Mouse (Mus musculus): Measurements from ENCODE around the gene Gpr37. TPM values are rescaled to one million over a fixed set of nuclear protein-coding genes. Genes with fewer than 3 reads are reported as not detected.
A peak's percentile ranks its signal among the peaks of the same experiment; 100 is the strongest.

Gene Gpr37
- polyA plus RNA-seq (2015; fragmentation: Nextera tagmentation; extraction: Ambion mirVana) = 4.2 and 4.5 TPM in 2 replicates

DNA sequence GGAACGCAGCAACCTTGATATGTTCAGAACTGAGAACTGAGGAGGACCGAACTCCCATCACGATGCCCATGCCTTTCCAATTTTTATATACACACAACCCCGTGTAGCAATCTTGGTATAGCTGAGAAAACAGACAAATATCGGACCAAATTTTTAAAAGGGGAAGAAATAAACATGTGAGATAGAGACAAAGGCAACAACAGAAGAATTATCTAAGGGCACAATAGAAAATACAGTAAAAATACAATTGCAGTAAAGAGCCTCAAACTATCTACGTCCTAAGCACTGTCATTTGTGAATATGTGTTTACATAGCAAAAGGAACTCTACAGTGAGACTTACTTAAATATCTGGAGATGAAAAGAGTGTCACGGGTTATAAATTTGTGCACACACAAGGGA is at the start of gene Gpr37:
Gene Gpr37, minus strand, starts transcription at position 101 of the 400 bp plus-strand sequence.
- Histone ChIP-seq H3K4me3 (peak within 1 kb of the TSS; percentile 53), H3K9ac (peak within 1 kb of the TSS; percentile 45), H3K27ac (peak within 1 kb of the TSS; percentile 77), H3K4me2 (peak within 1 kb of the TSS; percentile 75), H3K36me3 (replicated peaks) (no peaks in the 10 kb centered on the region), H3K4me1 (peaks cover 10% of the 10 kb centered on the region), H3K27me3 (replicated peaks) (no peaks in the 10 kb centered on the region), H3K9me3 (no peaks in the 10 kb centered on the region)
- no peak for ATAC-seq (replicated peaks)
- WGBS = 29% methylated on average over 7 of the region's 7 CpGs

DNA sequence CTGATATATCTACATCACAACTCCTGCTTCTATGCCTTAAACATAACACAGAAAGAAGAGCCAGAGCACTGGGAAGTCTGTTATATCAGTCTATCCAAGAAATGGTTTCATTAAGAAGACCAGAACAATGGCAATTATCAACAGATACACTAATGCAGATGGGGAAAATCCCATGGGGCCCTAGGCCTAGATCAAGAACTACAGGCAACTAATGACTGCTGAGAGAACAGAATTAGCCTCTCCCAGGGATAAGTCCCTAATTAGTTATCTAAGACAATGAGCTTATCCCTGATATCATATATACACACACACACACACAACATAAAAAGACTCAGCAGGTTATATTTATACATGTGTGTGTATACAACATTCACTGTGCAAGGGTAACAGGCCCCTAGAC is 46.0 kb upstream of the Gpr37 start:
- Histone ChIP-seq H3K36me3 (replicated peaks) (no peaks in the 10 kb centered on the region), H3K4me2 (no peak overlapping the region)

GRCm38 (mm10) chr6:25726560-25726959 is 36.0 kb upstream of the Gpr37 start:
- H3K9ac ChIP-seq = no peak overlapping the region
- no peak overlapping the region for H3K4me3 ChIP-seq
- no peak for ATAC-seq (replicated peaks)
- H3K27ac ChIP-seq = no peak overlapping the region
- 84% methylated on average over 1 of the region's 1 CpGs for WGBS
- no peaks in the 10 kb centered on the region for H3K9me3 ChIP-seq
- H3K27me3 ChIP-seq (replicated peaks) = no peaks in the 10 kb centered on the region
- no peak overlapping the region for H3K4me2 ChIP-seq
- H3K4me1 ChIP-seq = no peaks in the 10 kb centered on the region
- no peaks in the 10 kb centered on the region for H3K36me3 ChIP-seq (replicated peaks)

More for the DNA sequence above, 46.0 kb upstream of the Gpr37 start:
- H3K27me3 ChIP-seq (replicated peaks) = no peaks in the 10 kb centered on the region
- no peak overlapping the region for H3K4me3 ChIP-seq
- no peaks in the 10 kb centered on the region for H3K9me3 ChIP-seq
- ATAC-seq (replicated peaks) = no peak
- no peak overlapping the region for H3K9ac ChIP-seq
- H3K27ac ChIP-seq = no peak overlapping the region
- H3K4me1 ChIP-seq = no peaks in the 10 kb centered on the region

DNA sequence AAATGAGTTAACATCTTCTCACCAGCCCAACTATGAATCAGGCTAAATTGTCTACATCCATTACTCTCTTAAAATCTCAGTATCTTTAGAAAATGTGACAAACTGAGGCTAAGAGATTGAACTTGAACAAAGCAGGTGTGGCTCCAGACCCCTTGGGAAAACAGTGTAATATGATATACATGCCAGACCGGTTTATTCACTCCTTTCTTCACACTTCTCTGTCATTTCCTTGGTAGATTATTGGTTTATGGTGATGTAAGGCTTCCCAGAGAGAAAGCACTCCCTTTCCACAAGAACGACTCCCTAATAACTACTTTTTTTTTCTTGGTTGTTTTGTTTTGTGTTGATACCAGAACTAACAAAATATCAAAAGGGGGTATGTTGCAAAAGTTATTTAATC is 20.1 kb upstream of the Gpr37 start:
- 46% methylated on average over 2 of the region's 2 CpGs for WGBS
- H3K9me3 ChIP-seq = no peaks in the 10 kb centered on the region

GRCm38 (mm10) chr6:25709250-25709895 is 18.8 kb upstream of the Gpr37 start:
- Histone ChIP-seq H3K4me3 (no peak overlapping the region), H3K4me1 (no peaks in the 10 kb centered on the region), H3K36me3 (replicated peaks) (no peaks in the 10 kb centered on the region), H3K4me2 (no peak overlapping the region), H3K27me3 (replicated peaks) (no peaks in the 10 kb centered on the region), H3K9me3 (no peaks in the 10 kb centered on the region), H3K9ac (no peak overlapping the region), H3K27ac (no peak overlapping the region)
- ATAC-seq (replicated peaks) = peak; percentile 71; the same call in 1 of the 2 replicates
- 35% methylated on average over 6 of the region's 6 CpGs for WGBS

More for the DNA sequence above, 20.1 kb upstream of the Gpr37 start:
- H3K4me3 ChIP-seq = no peak overlapping the region
- H3K9ac ChIP-seq = no peak overlapping the region
- no peaks in the 10 kb centered on the region for H3K36me3 ChIP-seq (replicated peaks)
- no peaks in the 10 kb centered on the region for H3K4me1 ChIP-seq
- H3K4me2 ChIP-seq = no peak overlapping the region
- ATAC-seq (replicated peaks) = no peak
- H3K27ac ChIP-seq = no peak overlapping the region
- H3K27me3 ChIP-seq (replicated peaks) = no peaks in the 10 kb centered on the region

DNA sequence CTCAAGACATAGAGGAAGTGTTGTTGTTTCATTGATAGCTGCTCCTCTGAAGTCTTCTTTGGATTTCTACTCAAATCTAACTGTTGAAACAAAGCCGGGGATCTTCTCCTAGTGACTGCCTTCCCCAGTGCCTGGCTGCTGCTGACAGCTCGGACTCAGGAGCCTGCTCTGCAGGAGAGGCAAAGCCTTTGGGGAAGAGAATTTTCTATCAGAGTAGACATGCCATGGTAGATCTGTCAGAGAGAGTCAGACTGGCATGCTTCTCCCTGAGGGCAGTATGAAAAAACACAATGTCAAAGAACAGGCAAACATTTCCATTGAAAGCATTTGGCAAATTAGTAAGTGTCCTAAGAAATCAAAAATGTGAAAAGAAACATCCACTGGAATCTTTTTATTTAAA is 9.4 kb upstream of the Gpr37 start:
- 31% methylated on average over 2 of the region's 2 CpGs for WGBS
- Histone ChIP-seq H3K4me2 (no peak overlapping the region), H3K9me3 (no peaks in the 10 kb centered on the region), H3K9ac (no peak overlapping the region), H3K27me3 (replicated peaks) (no peaks in the 10 kb centered on the region), H3K4me1 (no peaks in the 10 kb centered on the region), H3K36me3 (replicated peaks) (no peaks in the 10 kb centered on the region), H3K27ac (no peak overlapping the region), H3K4me3 (no peak overlapping the region)
- ATAC-seq (replicated peaks) = no peak

DNA sequence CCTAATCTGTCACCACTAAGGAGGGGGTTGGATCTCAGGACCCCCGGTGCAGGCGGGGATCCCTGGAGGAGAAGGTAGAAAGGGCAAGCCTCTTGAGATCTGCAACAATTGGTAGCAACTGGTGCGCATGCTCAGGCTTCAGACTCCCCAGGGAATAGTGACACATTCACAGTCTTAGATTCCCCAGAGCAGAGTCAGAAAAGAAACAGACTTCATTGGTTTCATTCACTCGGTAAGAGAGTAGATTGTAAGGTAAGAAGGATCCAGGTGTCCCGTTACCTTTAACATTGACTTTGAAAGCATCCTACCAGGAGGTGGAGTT is 284 bp downstream of the Gpr37 start:
- Histone ChIP-seq H3K27ac (peak overlapping the region; percentile 77), H3K36me3 (replicated peaks) (no peaks in the 10 kb centered on the region), H3K9me3 (no peaks in the 10 kb centered on the region), H3K9ac (peak overlapping the region; percentile 45), H3K4me3 (peak overlapping the region; percentile 53), H3K4me2 (peak overlapping the region; percentile 75), H3K4me1 (peaks cover 10% of the 10 kb centered on the region), H3K27me3 (replicated peaks) (no peaks in the 10 kb centered on the region)
- peak; percentile 84 for ATAC-seq (replicated peaks)
- WGBS = 0% methylated on average over 5 of the region's 5 CpGs

- Histone ChIP-seq H3K36me3 (replicated peaks) (no peaks in the 10 kb centered on the region), H3K9me3 (no peaks in the 10 kb centered on the region), H3K4me2 (peak overlapping the region; percentile 75), H3K4me1 (peaks cover 10% of the 10 kb centered on the region), H3K4me3 (peak overlapping the region; percentile 53), H3K27ac (peak overlapping the region; percentile 77), H3K27me3 (replicated peaks) (no peaks in the 10 kb centered on the region), H3K9ac (peak overlapping the region; percentile 45)
- WGBS = under 1% methylated on average over 43 of the region's 43 CpGs
- ATAC-seq (replicated peaks) = peak; percentile 90
Observed at GRCm38 (mm10) chr6:25689520-25690283, 827 bp downstream of the Gpr37 start.

DNA sequence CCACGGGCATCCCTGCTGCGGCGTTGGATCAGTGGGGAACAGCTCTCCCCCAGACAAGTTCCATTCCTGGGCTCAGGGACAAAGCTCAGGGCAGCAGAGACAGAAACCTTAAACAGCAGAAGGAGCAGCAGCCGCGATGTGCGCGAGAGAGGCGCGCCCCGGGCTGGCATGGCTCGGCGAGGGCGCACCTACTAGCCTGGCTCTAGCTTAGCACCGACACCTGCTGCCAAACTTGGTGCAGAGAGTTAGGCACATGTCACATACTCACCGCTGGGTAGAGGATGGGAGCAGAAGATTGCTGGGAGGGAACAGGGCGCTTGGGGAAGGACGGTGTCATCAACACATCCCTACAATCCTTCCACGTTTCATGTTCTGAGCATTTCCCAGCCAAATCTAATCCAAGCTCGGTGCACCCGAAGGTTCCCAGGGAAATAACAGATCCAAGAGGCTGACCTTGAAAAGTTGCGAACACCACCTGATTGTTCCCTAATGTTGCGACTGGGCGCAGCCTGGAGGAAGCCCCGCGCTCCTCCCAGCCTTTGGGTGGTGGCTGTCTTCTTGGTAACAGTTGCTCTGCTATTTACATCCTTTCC is 1.5 kb downstream of the Gpr37 start:
- Histone ChIP-seq H3K27me3 (replicated peaks) (no peaks in the 10 kb centered on the region), H3K36me3 (replicated peaks) (no peaks in the 10 kb centered on the region), H3K4me3 (peak overlapping the region; percentile 53), H3K4me1 (peaks cover 10% of the 10 kb centered on the region), H3K9me3 (no peaks in the 10 kb centered on the region), H3K4me2 (peak overlapping the region; percentile 75), H3K9ac (peak overlapping the region; percentile 45), H3K27ac (0 out of 2 replicates have a peak overlapping the region, but pooled peaks have one; percentile 4)
- 1% methylated on average over 25 of the region's 25 CpGs for WGBS
- peak; percentile 56 for ATAC-seq (replicated peaks)

GRCm38 (mm10) chr6:25686760-25687200 is 3.7 kb downstream of the Gpr37 start:
- Histone ChIP-seq H3K4me2 (peak overlapping the region; percentile 28), H3K27ac (no peak overlapping the region), H3K4me3 (peak overlapping the region; percentile 8; the same call in 1 of the 2 replicates), H3K36me3 (replicated peaks) (no peaks in the 10 kb centered on the region), H3K9ac (no peak overlapping the region), H3K4me1 (peaks cover 10% of the 10 kb centered on the region), H3K27me3 (replicated peaks) (no peaks in the 10 kb centered on the region), H3K9me3 (no peaks in the 10 kb centered on the region)
- peak; percentile 15; the same call in 1 of the 2 replicates for ATAC-seq (replicated peaks)
- WGBS = 51% methylated on average over 3 of the region's 3 CpGs

DNA sequence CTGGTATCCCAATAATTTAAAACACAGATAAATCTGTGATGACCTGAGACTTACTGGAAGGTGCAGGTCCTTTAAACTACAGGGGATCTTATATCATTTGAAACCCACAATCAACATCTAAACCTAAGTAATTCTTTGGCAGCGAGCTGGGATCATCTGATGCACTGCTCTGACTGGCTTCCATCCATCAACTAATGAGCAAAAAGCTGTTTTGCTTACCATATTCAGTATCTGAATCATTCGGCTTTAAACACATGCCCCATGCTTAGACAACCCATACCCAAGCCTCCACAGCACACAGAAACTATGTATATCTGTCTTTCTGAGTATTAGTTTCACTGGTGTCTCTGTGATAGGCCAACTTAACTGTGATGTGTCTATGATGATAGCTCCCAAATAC is 6.1 kb downstream of the Gpr37 start:
- Histone ChIP-seq H3K9ac (no peak overlapping the region), H3K27ac (no peak overlapping the region), H3K4me1 (peaks cover 10% of the 10 kb centered on the region; the same call in 1 of the 2 replicates), H3K27me3 (replicated peaks) (no peaks in the 10 kb centered on the region), H3K4me3 (no peak overlapping the region), H3K4me2 (no peak overlapping the region), H3K9me3 (no peaks in the 10 kb centered on the region), H3K36me3 (replicated peaks) (no peaks in the 10 kb centered on the region)
- 86% methylated on average over 2 of the region's 2 CpGs for WGBS
- no peak for ATAC-seq (replicated peaks)

- no peaks in the 10 kb centered on the region for H3K27me3 ChIP-seq (replicated peaks)
- H3K9ac ChIP-seq = no peak overlapping the region
- H3K36me3 ChIP-seq (replicated peaks) = no peaks in the 10 kb centered on the region
- H3K9me3 ChIP-seq = no peaks in the 10 kb centered on the region
- WGBS = 90% methylated on average over 4 of the region's 4 CpGs
- ATAC-seq (replicated peaks) = no peak
- no peak overlapping the region for H3K4me2 ChIP-seq
- H3K27ac ChIP-seq = no peak overlapping the region
- no peak overlapping the region for H3K4me3 ChIP-seq
- no peaks in the 10 kb centered on the region for H3K4me1 ChIP-seq
Observed at GRCm38 (mm10) chr6:25675111-25675510, 15.4 kb downstream of the Gpr37 start.
